Mouse (Mus musculus) lung, postnatal 4 days (tissue): ENCODE results near the gene Plcd1.

Experiments
- DNase-seq, 2 experiments: peaks; one replicate each; pipeline ENCODE4 v3.0.0; 2021

Plcd1 gene

GRCm38 (mm10) chr9:119052154-119052944 is 41.0 kb downstream of the Plcd1 start, which contains the start of gene Vill:
Gene Vill (plus strand): TSS chr9:119052778.
- DNase-seq, result peak; percentile 64 to 79

GRCm38 (mm10) chr9:119051158-119051557 is 42.1 kb downstream of the Plcd1 start:
- DNase-seq, result peak; percentile 44 to 54

- DNase-seq, result no peak
These were observed 45.0 kb downstream of the Plcd1 start for GRCm38 (mm10) chr9:119048182-119048903.

GRCm38 (mm10) chr9:119040101-119040775 is 53.1 kb downstream of the Plcd1 start:
- DNase-seq, result no peak

DNA sequence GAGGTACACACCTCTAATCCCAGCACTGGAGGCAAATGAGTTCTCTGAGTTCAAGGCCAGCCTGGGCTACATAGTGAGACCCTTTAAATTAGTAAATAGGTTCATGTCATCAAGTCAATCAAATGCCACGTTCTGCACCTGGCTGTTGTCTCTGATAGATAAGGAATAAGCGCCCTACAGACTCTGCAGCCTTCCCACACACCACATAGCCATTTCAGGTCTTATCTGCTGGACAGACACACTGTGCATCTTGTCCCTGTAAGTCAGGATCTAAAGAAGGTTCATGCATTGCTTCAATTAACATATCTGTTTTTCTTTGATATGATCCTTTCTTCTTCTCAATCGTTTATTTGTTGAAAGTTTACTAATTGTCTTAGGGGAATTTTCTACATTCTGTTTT is 54.7 kb downstream of the Plcd1 start:
- DNase-seq, result no peak

DNA sequence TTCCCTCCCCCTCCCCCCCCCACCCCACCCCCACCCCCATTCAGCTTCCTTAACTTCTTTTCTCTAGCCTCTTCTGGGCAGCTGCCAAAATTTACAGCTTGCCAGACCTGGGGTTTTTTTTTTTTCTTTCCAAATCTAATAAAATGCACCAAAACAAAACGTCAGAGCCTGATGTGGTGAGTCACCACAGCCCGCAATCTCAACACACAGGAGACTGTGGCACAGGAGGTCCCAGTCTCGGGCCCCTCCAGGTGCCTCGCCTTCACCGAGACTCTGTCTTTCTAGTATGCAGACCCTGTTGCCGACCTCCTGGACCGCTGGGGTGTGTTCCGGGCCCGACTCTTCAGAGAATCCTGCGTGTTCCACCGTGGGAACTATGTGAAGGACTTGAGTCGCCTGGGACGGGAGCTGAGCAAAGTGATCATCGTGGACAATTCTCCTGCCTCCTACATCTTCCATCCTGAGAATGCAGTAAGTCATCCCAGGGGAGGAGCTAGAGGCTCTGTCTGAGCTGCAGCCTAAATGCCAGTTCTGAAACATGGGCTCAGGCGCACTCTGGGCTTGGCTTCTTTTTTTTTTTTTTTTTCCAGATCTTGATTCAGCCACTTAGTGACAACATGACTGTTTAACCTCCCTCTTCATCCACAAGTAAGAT is 56.1 kb downstream of the Plcd1 start:
- no peak for DNase-seq

DNA sequence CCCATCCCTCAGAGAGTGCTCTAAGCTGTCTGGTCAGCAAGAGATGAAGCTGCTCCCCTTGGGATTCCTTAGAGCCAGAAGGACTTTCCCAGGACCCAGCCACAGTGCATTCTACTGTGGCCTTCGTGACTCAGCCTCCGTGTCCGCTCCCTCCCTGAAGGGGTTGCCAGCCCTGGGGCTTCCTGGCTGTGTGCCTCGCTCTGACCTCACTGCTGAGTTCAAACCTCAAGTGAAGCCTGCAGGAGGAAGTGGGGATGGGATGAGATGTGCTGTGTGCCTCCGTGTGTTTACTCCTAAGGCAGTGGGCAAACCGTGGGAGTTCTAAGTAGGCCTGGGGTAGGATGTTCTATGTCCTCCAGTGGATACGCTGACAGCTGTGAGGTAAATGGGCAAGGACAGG is 57.5 kb downstream of the Plcd1 start:
- DNase-seq, result peak; percentile 62 to 67

DNA sequence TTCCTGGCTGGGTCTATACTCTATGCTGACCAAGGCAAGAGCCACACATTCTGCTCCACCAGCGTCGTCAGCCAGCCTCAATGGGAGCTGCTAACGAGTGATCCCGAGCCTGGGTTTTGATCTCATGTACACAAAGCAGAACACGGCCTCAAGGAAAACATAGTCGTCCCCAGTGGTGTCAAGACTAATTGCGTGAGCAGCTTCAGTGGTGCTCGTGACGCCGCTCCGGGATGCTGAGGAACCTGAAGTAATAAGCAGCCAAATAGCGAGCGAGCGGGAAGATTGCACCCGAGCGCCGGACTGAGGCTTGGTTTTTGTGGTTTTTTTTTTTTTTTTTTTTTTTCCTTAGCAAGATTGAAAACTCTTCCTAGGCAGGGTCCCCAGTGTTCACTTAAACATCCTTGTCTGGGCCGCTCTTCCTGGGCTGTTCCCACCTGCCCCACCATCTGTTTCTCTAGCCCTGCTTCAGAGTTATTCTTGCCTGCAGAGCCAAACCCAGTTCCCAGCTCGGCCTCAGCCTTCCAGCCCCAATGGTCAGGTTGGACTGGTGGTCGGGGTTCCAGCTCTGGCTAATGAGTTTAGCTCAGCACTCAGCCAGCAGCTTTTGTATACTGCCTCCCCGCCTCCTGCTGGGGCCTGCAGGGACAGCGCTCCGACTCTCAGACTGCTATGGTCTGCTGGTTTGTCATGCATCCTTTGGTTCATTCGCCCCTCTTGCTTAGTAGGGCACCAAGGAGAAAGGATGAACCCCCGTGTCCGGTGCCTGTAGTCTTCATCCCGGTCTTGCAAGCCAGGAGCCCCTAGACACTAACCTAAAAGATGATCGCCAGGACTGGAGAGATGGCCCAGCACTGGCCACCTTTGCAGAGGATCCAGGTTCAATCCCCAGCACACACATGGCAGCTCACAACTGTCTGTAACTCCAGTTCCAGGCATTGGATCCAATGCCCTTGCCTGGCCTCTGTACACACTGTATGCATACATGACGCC is 58.3 kb downstream of the Plcd1 start:
- DNase-seq, result no peak

DNA sequence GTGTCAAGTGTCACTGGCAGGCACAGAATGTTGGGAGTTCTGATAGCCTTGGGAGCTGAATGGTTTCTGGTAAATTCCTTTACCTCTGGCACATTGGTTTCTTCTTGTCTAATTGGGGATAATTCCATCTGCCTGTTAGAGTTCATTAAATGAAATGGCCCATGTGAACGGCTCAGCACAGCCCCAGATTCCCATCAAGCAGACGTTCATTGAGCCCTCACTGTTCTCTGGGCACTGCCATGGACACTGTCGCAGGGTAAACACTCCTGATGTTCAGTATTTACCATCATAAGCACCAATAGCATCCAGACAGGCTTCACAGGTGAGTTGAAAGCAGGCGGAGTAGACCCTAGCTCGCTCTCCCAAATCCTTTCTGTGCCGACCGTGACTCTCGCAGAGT is 59.2 kb downstream of the Plcd1 start:
- DNase-seq, result no peak

- peak; percentile 28 to 80 for DNase-seq
These were observed 60.0 kb downstream of the Plcd1 start for GRCm38 (mm10) chr9:119033111-119033921.

GRCm38 (mm10) chr9:119032538-119032937 is 60.8 kb downstream of the Plcd1 start:
- no peak for DNase-seq

GRCm38 (mm10) chr9:119031772-119032171 is 61.5 kb downstream of the Plcd1 start:
- DNase-seq, result peak; percentile 29 to 60

GRCm38 (mm10) chr9:119031038-119031437 is 62.3 kb downstream of the Plcd1 start:
- DNase-seq, result no peak

GRCm38 (mm10) chr9:119029568-119029967 is 63.7 kb downstream of the Plcd1 start:
- DNase-seq, result peak; percentile 74 to 81

DNA sequence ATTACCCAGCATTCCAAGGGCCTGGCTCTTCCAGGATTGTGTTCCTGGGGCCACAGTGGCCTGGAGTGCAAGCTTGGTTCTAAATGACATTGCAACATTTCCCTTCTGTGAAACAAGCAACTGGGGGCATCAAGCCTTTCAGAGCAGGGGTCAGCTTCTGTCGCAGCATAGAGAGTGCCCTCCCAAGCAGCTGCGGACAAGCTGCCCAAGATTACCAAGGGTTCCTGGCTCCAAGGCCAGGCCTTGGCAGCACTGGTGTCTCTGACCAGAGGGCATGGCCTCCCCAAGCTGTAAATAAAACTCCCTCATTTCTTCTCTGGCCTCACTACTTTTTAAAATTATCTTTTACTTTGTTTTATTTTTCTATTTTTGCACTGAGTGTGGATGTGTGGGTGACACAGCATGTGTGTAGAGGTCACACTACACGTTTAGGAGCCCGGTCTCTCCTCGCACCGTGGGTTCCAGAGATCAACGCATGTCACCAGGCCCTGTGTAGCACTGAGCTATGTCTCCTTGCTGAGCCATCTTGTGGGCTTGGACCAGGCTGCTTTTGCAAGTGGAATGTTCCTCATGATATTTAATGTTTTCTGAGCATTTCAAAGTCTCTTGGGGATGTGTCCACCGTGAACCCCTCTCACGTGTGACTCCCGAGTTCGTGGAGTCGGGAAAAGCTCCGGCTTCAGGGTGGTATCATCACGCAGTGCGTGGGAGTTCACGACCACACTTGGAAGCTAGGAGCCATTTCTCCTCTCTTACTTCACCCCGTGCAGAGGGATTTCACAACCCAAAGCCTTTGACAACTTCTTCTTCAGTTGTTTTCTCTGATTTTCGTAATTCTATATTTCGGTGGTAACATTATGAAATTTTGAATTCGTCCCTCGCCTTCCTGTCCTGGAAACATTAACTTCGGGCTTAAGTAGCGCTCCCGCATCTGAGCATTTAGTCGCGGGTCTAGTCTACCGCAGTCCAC is 64.8 kb downstream of the Plcd1 start:
- peak in 1 of 2 experiments; percentile 56 for DNase-seq

- no peak for DNase-seq
These were observed 66.0 kb downstream of the Plcd1 start for GRCm38 (mm10) chr9:119027337-119027736.

GRCm38 (mm10) chr9:119025832-119026331 is 67.4 kb downstream of the Plcd1 start:
- DNase-seq, result no peak

DNA sequence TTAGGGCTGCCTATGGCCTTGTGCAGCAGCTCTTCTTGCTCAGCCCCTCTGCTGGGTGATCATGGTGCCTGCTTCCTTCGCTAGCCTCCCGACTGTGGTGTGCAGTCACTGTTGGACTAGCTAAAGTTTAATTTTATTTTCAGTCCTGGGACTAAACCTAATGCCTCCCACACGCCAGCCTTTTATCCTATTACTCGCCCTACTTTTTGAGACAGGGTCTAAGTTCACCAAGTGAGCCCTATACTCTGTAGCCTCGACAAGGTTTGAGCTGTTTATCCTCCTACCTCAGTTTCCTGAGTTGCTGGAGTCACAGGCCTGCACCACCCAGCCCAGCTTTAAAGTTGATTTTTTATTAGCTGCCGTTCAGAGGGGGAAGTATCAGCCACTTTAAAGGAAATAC is 68.0 kb downstream of the Plcd1 start:
- no peak for DNase-seq

GRCm38 (mm10) chr9:119021731-119022130 is 71.6 kb downstream of the Plcd1 start:
- DNase-seq, result no peak
